Mouse (Mus musculus): ENCODE measurements around the gene Myo16. TPM values are rescaled to one million over a fixed set of nuclear protein-coding genes. Genes with fewer than 3 reads are reported as not detected.

The Myo16 gene
- polyA plus RNA-seq, 1 experiment from 2014 or later: 0.89 TPM

DNA sequence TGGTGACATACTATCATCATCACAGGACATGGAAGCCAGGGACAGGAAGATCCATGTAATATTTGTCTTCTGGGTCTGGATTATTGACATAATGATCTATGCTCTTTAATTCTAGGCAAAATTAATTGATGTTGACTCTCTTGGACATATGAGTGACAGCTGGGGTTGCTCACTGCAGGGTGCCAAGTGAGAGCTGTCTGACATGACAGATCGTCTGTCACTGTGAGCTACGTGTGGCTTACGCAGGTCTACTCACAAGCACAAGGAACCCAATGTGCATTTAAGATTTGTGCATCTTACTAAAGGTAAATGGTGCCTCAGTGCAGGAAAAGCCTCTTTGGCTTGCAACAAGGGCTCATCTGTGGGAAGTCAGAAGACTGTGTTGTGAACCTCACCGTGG is 149.3 kb downstream of the Myo16 start:
- no peak overlapping the region for H3K4me3 ChIP-seq (ENCODE audit: low read depth, low read length)
- ATAC-seq (ENCODE audit: low read depth) (no peak), DNase-seq (ENCODE audit: low spot score) (no peak)
- no peaks in the 10 kb centered on the region; the same call in 1 of the 2 replicates for H3K27me3 ChIP-seq (replicated peaks; ENCODE audit: control insufficient read depth, insufficient read depth, low read length)
- H3K4me2 ChIP-seq (ENCODE audit: low read depth, low read length): no peak overlapping the region
- peaks cover 4% of the 10 kb centered on the region; the same call in 1 of the 2 replicates for H3K4me1 ChIP-seq (ENCODE audit: control insufficient read depth, insufficient read depth, low read length)
- no peaks in the 10 kb centered on the region for H3K9me3 ChIP-seq (ENCODE audit: control insufficient read depth, low read length)
- H3K27ac ChIP-seq (replicated peaks; ENCODE audit: low read depth, low read length): no peak overlapping the region
- no peak overlapping the region for H3K9ac ChIP-seq (ENCODE audit: low read depth, low read length)
- 68% methylated on average over 4 of the region's 4 CpGs for WGBS
- H3K36me3 ChIP-seq (ENCODE audit: control insufficient read depth, insufficient read depth, low read length): no peaks in the 10 kb centered on the region

GRCm38 (mm10) chr8:10303992-10304391 is 150.3 kb downstream of the Myo16 start:
- ATAC-seq (ENCODE audit: low read depth) (no peak), DNase-seq (ENCODE audit: low spot score) (no peak)
- H3K27ac ChIP-seq (replicated peaks; ENCODE audit: low read depth, low read length): no peak overlapping the region
- no peak overlapping the region for H3K4me3 ChIP-seq (ENCODE audit: low read depth, low read length)
- H3K4me2 ChIP-seq (ENCODE audit: low read depth, low read length): no peak overlapping the region
- H3K27me3 ChIP-seq (replicated peaks; ENCODE audit: control insufficient read depth, insufficient read depth, low read length): no peaks in the 10 kb centered on the region; the same call in 1 of the 2 replicates
- no peaks in the 10 kb centered on the region for H3K36me3 ChIP-seq (ENCODE audit: control insufficient read depth, insufficient read depth, low read length)
- H3K4me1 ChIP-seq (ENCODE audit: control insufficient read depth, insufficient read depth, low read length): peaks cover 7% of the 10 kb centered on the region; the same call in 1 of the 2 replicates
- 67% methylated on average over 3 of the region's 3 CpGs for WGBS
- no peak overlapping the region for H3K9ac ChIP-seq (ENCODE audit: low read depth, low read length)
- H3K9me3 ChIP-seq (ENCODE audit: control insufficient read depth, low read length): no peaks in the 10 kb centered on the region

DNA sequence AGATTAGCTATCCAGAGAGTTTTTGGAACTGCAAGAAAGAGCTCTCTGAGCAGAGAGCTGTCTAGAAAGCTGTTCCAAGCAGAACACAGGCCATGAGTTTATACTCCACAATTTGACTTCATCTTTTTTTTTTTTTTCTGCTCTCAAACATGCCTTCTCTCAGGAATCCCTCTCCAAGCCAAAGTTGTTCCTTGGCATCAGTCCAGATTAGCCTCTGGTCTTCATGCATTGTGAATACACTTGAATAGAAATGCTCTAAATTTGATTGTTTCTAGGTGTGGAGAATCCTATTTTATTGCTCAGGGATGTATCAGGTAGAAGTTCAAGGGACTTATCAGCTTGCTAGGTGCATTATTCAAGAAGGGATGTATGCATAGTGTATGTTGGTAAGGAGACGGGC is 151.0 kb downstream of the Myo16 start:
- 75% methylated on average over 1 of the region's 1 CpGs for WGBS
- no peak overlapping the region for H3K4me2 ChIP-seq (ENCODE audit: low read depth, low read length)
- H3K9ac ChIP-seq (ENCODE audit: low read depth, low read length): no peak overlapping the region
- no peak overlapping the region for H3K27ac ChIP-seq (replicated peaks; ENCODE audit: low read depth, low read length)
- peaks cover 7% of the 10 kb centered on the region; the same call in 1 of the 2 replicates for H3K4me1 ChIP-seq (ENCODE audit: control insufficient read depth, insufficient read depth, low read length)
- DNase-seq (ENCODE audit: low spot score) (peak; percentile 44), ATAC-seq (ENCODE audit: low read depth) (no peak)
- H3K27me3 ChIP-seq (replicated peaks; ENCODE audit: control insufficient read depth, insufficient read depth, low read length): no peaks in the 10 kb centered on the region; the same call in 1 of the 2 replicates
- no peak overlapping the region for H3K4me3 ChIP-seq (ENCODE audit: low read depth, low read length)
- no peaks in the 10 kb centered on the region for H3K9me3 ChIP-seq (ENCODE audit: control insufficient read depth, low read length)
- H3K36me3 ChIP-seq (ENCODE audit: control insufficient read depth, insufficient read depth, low read length): no peaks in the 10 kb centered on the region

GRCm38 (mm10) chr8:10307345-10307744 is 153.6 kb downstream of the Myo16 start:
- Histone ChIP-seq H3K4me1 (ENCODE audit: control insufficient read depth, insufficient read depth, low read length) (peaks cover 7% of the 10 kb centered on the region; the same call in 1 of the 2 replicates), H3K9me3 (ENCODE audit: control insufficient read depth, low read length) (no peaks in the 10 kb centered on the region), H3K36me3 (ENCODE audit: control insufficient read depth, insufficient read depth, low read length) (no peaks in the 10 kb centered on the region), H3K27me3 (replicated peaks; ENCODE audit: control insufficient read depth, insufficient read depth, low read length) (no peaks in the 10 kb centered on the region), H3K4me2 (ENCODE audit: low read depth, low read length) (no peak overlapping the region), H3K4me3 (ENCODE audit: low read depth, low read length) (no peak overlapping the region), H3K9ac (ENCODE audit: low read depth, low read length) (no peak overlapping the region), H3K27ac (replicated peaks; ENCODE audit: low read depth, low read length) (no peak overlapping the region)
- 74% methylated on average over 6 of the region's 6 CpGs for WGBS
- ATAC-seq (ENCODE audit: low read depth): no peak
- DNase-seq (ENCODE audit: low spot score): no peak

DNA sequence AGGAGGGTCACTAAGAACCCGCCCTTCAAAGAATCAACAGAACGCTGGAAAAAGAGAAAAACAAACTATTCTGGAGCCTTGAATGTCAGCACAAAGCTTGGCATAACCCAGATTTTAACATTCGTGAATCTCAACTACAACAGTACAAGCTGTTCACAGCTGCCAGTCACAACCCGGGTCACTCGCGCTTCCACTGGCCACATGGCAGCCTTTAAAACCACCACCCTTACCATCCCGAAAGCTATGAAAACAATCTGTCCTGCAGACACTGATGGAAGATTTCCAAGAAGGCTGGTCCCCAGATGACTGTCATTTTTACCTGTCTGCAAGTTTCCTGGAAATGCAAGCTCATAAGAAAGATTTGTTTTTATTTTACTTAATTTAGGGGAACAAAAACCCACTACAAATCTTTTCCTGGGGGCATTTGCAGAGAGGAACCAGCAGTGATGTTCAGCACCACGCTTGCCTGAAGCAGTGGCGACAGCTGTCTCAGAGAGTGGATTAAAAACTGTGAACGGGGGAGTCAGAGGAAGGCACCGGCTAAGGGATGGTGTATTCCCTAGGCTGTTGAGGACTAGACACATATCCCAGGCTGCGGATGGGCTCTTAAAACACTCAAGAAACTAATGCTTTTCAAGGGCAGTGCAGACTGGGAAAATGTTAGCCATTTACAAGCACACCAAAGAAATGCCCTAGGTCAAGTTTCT is 154.2 kb downstream of the Myo16 start:
- H3K9ac ChIP-seq (ENCODE audit: low read depth, low read length): no peak overlapping the region
- no peak overlapping the region for H3K4me3 ChIP-seq (ENCODE audit: low read depth, low read length)
- H3K36me3 ChIP-seq (ENCODE audit: control insufficient read depth, insufficient read depth, low read length): no peaks in the 10 kb centered on the region
- H3K27me3 ChIP-seq (replicated peaks; ENCODE audit: control insufficient read depth, insufficient read depth, low read length): no peaks in the 10 kb centered on the region
- 37% methylated on average over 12 of the region's 12 CpGs for WGBS
- no peak overlapping the region for H3K4me2 ChIP-seq (ENCODE audit: low read depth, low read length)
- no peak for ATAC-seq (ENCODE audit: low read depth)
- DNase-seq (ENCODE audit: low spot score): no peak
- no peak overlapping the region for H3K27ac ChIP-seq (replicated peaks; ENCODE audit: low read depth, low read length)
- peaks cover 7% of the 10 kb centered on the region; the same call in 1 of the 2 replicates for H3K4me1 ChIP-seq (ENCODE audit: control insufficient read depth, insufficient read depth, low read length)
- no peaks in the 10 kb centered on the region for H3K9me3 ChIP-seq (ENCODE audit: control insufficient read depth, low read length)

GRCm38 (mm10) chr8:10310470-10310869 is 156.8 kb downstream of the Myo16 start:
- Histone ChIP-seq H3K27ac (replicated peaks; ENCODE audit: low read depth, low read length) (no peak overlapping the region), H3K4me1 (ENCODE audit: control insufficient read depth, insufficient read depth, low read length) (peaks cover 7% of the 10 kb centered on the region; the same call in 1 of the 2 replicates), H3K9me3 (ENCODE audit: control insufficient read depth, low read length) (no peaks in the 10 kb centered on the region), H3K4me3 (ENCODE audit: low read depth, low read length) (no peak overlapping the region), H3K4me2 (ENCODE audit: low read depth, low read length) (no peak overlapping the region), H3K27me3 (replicated peaks; ENCODE audit: control insufficient read depth, insufficient read depth, low read length) (no peaks in the 10 kb centered on the region), H3K36me3 (ENCODE audit: control insufficient read depth, insufficient read depth, low read length) (no peaks in the 10 kb centered on the region), H3K9ac (ENCODE audit: low read depth, low read length) (no peak overlapping the region)
- ATAC-seq (ENCODE audit: low read depth) (no peak), DNase-seq (ENCODE audit: low spot score) (no peak)
- 90% methylated on average over 2 of the region's 2 CpGs for WGBS

DNA sequence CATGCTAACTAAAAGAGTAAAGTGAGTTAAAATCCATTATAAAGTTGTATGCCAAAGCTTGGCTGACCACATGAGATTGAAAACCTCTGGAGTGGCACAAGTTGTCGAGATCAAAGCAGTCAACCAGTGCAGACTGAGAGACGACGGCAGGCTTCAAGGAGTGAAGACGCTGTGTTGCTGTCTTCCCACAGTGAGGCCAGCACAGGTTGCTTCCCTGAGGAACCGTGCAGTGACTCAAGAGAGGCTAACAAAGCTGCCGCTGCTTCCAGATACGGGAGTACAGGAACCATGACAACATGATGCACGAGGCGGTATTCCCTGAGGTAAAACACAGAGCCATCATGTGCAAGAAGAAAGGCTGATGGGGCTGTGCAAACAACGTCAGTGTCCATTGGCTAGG is 158.6 kb downstream of the Myo16 start:
- Histone ChIP-seq H3K27ac (replicated peaks; ENCODE audit: low read depth, low read length) (no peak overlapping the region), H3K4me3 (ENCODE audit: low read depth, low read length) (no peak overlapping the region), H3K4me1 (ENCODE audit: control insufficient read depth, insufficient read depth, low read length) (peaks cover 7% of the 10 kb centered on the region; the same call in 1 of the 2 replicates), H3K36me3 (ENCODE audit: control insufficient read depth, insufficient read depth, low read length) (no peaks in the 10 kb centered on the region), H3K9me3 (ENCODE audit: control insufficient read depth, low read length) (no peaks in the 10 kb centered on the region), H3K27me3 (replicated peaks; ENCODE audit: control insufficient read depth, insufficient read depth, low read length) (no peaks in the 10 kb centered on the region), H3K9ac (ENCODE audit: low read depth, low read length) (no peak overlapping the region), H3K4me2 (ENCODE audit: low read depth, low read length) (no peak overlapping the region)
- 76% methylated on average over 10 of the region's 10 CpGs for WGBS
- DNase-seq (ENCODE audit: low spot score) (no peak), ATAC-seq (ENCODE audit: low read depth) (no peak)

GRCm38 (mm10) chr8:10316201-10316600 is 162.5 kb downstream of the Myo16 start:
- Histone ChIP-seq H3K9me3 (ENCODE audit: control insufficient read depth, low read length) (no peaks in the 10 kb centered on the region), H3K9ac (ENCODE audit: low read depth, low read length) (no peak overlapping the region), H3K4me1 (ENCODE audit: control insufficient read depth, insufficient read depth, low read length) (no peaks in the 10 kb centered on the region), H3K27ac (replicated peaks; ENCODE audit: low read depth, low read length) (no peak overlapping the region), H3K4me2 (ENCODE audit: low read depth, low read length) (no peak overlapping the region), H3K27me3 (replicated peaks; ENCODE audit: control insufficient read depth, insufficient read depth, low read length) (no peaks in the 10 kb centered on the region), H3K4me3 (ENCODE audit: low read depth, low read length) (no peak overlapping the region), H3K36me3 (ENCODE audit: control insufficient read depth, insufficient read depth, low read length) (no peaks in the 10 kb centered on the region)
- ATAC-seq (ENCODE audit: low read depth) (no peak), DNase-seq (ENCODE audit: low spot score) (no peak)
- 26% methylated on average over 5 of the region's 5 CpGs for WGBS

- Histone ChIP-seq H3K36me3 (ENCODE audit: control insufficient read depth, insufficient read depth, low read length) (no peaks in the 10 kb centered on the region), H3K27me3 (replicated peaks; ENCODE audit: control insufficient read depth, insufficient read depth, low read length) (no peaks in the 10 kb centered on the region), H3K4me3 (ENCODE audit: low read depth, low read length) (no peak overlapping the region), H3K4me2 (ENCODE audit: low read depth, low read length) (no peak overlapping the region), H3K27ac (replicated peaks; ENCODE audit: low read depth, low read length) (no peak overlapping the region), H3K9me3 (ENCODE audit: control insufficient read depth, low read length) (no peaks in the 10 kb centered on the region), H3K9ac (ENCODE audit: low read depth, low read length) (no peak overlapping the region), H3K4me1 (ENCODE audit: control insufficient read depth, insufficient read depth, low read length) (no peaks in the 10 kb centered on the region)
- DNase-seq (ENCODE audit: low spot score): no peak
- ATAC-seq (ENCODE audit: low read depth): no peak
- WGBS: 79% methylated on average over 7 of the region's 7 CpGs
Observed at GRCm38 (mm10) chr8:10318103-10318502, 164.4 kb downstream of the Myo16 start.
